Mouse (Mus musculus) forebrain, embryonic 16.5 days (tissue): ENCODE data around the gene Lrrfip2. TPM values are rescaled to one million over a fixed set of nuclear protein-coding genes. Genes with fewer than 3 reads are reported as not detected.

Experiments used
- ATAC-seq: fragments of 200-750 bp; cut with Nextera tagmentation; 2 replicates; pipeline ENCODE4 v1.8.0; 2017; ENCODE audit warnings: mild to moderate bottlenecking, moderate library complexity
- H3K27ac ChIP-seq: fragments of 300-500 bp; sonication (generic); 2 replicates; pipeline ENCODE4 v1.5.1; 2014; ENCODE audit warnings: low read length, control low read depth
- H3K27me3 ChIP-seq: fragments of 300-500 bp; sonication (generic); replicated peaks from 2 replicates; pipeline ENCODE4 v1.6.1; 2014; ENCODE audit warnings: low read length; ENCODE audit not compliant: control insufficient read depth, insufficient read depth
- H3K36me3 ChIP-seq: fragments of 300-500 bp; sonication (generic); 2 replicates; pipeline ENCODE4 v1.6.1; 2014; ENCODE audit not compliant: control insufficient read depth, insufficient read depth
- H3K4me1 ChIP-seq: fragments of 300-500 bp; sonication (generic); replicated peaks from 2 replicates; pipeline ENCODE4 v1.6.1; 2014; ENCODE audit warnings: low read length; ENCODE audit not compliant: control insufficient read depth, insufficient read depth
- H3K4me2 ChIP-seq: fragments of 300-500 bp; sonication (generic); 2 replicates; pipeline ENCODE4 v1.6.1; 2014; ENCODE audit warnings: mild to moderate bottlenecking, low read length, control low read depth
- H3K4me3 ChIP-seq: fragments of 300-500 bp; sonication (generic); replicated peaks from 2 replicates; pipeline ENCODE4 v1.5.1; 2014; ENCODE audit warnings: mild to moderate bottlenecking, low read length, control low read depth
- H3K9ac ChIP-seq: fragments of 300-500 bp; sonication (generic); replicated peaks from 2 replicates; pipeline ENCODE4 v1.6.1; 2014; ENCODE audit warnings: low read depth, low read length, control low read depth
- H3K9me3 ChIP-seq: fragments of 300-500 bp; sonication (generic); 2 replicates; pipeline ENCODE4 v1.6.1; 2016; ENCODE audit warnings: low read length; ENCODE audit not compliant: control insufficient read depth
- WGBS: fragments of 180-500 bp; shearing (Covaris S2); extraction: QIAGEN DNeasy Blood & Tissue Kit; methylation state at CpG from one replicate; pipeline ENCODE4 v1.1.7; 2014; 5-methylcytosine and 5-hydroxymethylcytosine counted together
- polyA plus RNA-seq: library from polyadenylated mRNA; unstranded; fragments of >200 nt; fragmentation: Nextera tagmentation; extraction: Ambion mirVana; gene quantifications from 2 replicates; pipeline ENCODE4 v1.2.1, GENCODE M21; 2015

The Lrrfip2 gene
- polyA plus RNA-seq, 1 experiment from 2014 or later = 43.2 TPM

GRCm38 (mm10) chr9:111197712-111198111, 80.3 kb downstream of the Lrrfip2 start:
- Histone ChIP-seq H3K27me3 (no peaks in the 10 kb centered on the region), H3K4me1 (no peaks in the 10 kb centered on the region), H3K4me2 (no peak overlapping the region), H3K27ac (no peak overlapping the region), H3K36me3 (no peaks in the 10 kb centered on the region), H3K9me3 (no peaks in the 10 kb centered on the region), H3K4me3 (no peak overlapping the region), H3K9ac (no peak overlapping the region)
- ATAC-seq = no peak
- 94% methylated on average over 4 of the region's 4 CpGs for WGBS

- H3K27me3 ChIP-seq = no peaks in the 10 kb centered on the region
- H3K4me1 ChIP-seq = no peaks in the 10 kb centered on the region
- ATAC-seq = no peak
- H3K27ac ChIP-seq = no peak overlapping the region
- no peak overlapping the region for H3K4me3 ChIP-seq
- H3K36me3 ChIP-seq = no peaks in the 10 kb centered on the region
- no peak overlapping the region for H3K4me2 ChIP-seq
- no peaks in the 10 kb centered on the region for H3K9me3 ChIP-seq
- 81% methylated on average over 1 of the region's 1 CpGs for WGBS
- H3K9ac ChIP-seq = no peak overlapping the region
Observed at GRCm38 (mm10) chr9:111198332-111198731, 80.9 kb downstream of the Lrrfip2 start.

- Histone ChIP-seq H3K36me3 (no peaks in the 10 kb centered on the region), H3K4me3 (no peak overlapping the region), H3K9ac (no peak overlapping the region), H3K4me1 (no peaks in the 10 kb centered on the region), H3K9me3 (no peaks in the 10 kb centered on the region), H3K27ac (no peak overlapping the region), H3K27me3 (no peaks in the 10 kb centered on the region), H3K4me2 (no peak overlapping the region)
- no peak for ATAC-seq
Observed at GRCm38 (mm10) chr9:111200208-111200607, 82.8 kb downstream of the Lrrfip2 start.

- H3K4me3 ChIP-seq = no peak overlapping the region
- ATAC-seq = no peak
Observed at GRCm38 (mm10) chr9:111204601-111205375, 87.4 kb downstream of the Lrrfip2 start.

GRCm38 (mm10) chr9:111207683-111208082, 90.3 kb downstream of the Lrrfip2 start:
- ATAC-seq = no peak
- Histone ChIP-seq H3K4me1 (no peaks in the 10 kb centered on the region), H3K9ac (no peak overlapping the region), H3K4me2 (no peak overlapping the region), H3K27me3 (no peaks in the 10 kb centered on the region), H3K4me3 (no peak overlapping the region), H3K27ac (no peak overlapping the region), H3K36me3 (no peaks in the 10 kb centered on the region), H3K9me3 (no peaks in the 10 kb centered on the region)
- WGBS = 70% methylated on average over 3 of the region's 3 CpGs

More at GRCm38 (mm10) chr9:111204601-111205375, 87.4 kb downstream of the Lrrfip2 start:
- Histone ChIP-seq H3K9me3 (no peaks in the 10 kb centered on the region), H3K27ac (no peak overlapping the region), H3K4me1 (no peaks in the 10 kb centered on the region), H3K9ac (no peak overlapping the region), H3K4me2 (no peak overlapping the region), H3K36me3 (no peaks in the 10 kb centered on the region), H3K27me3 (no peaks in the 10 kb centered on the region)
- 80% methylated on average over 9 of the region's 9 CpGs for WGBS

GRCm38 (mm10) chr9:111208185-111208584, 90.8 kb downstream of the Lrrfip2 start:
- WGBS = 98% methylated on average over 3 of the region's 3 CpGs

GRCm38 (mm10) chr9:111209158-111209699, 91.8 kb downstream of the Lrrfip2 start:
- Histone ChIP-seq H3K9me3 (no peaks in the 10 kb centered on the region), H3K4me2 (no peak overlapping the region), H3K27ac (no peak overlapping the region), H3K4me1 (no peaks in the 10 kb centered on the region), H3K9ac (no peak overlapping the region), H3K36me3 (no peaks in the 10 kb centered on the region), H3K4me3 (no peak overlapping the region), H3K27me3 (no peaks in the 10 kb centered on the region)
- no peak for ATAC-seq
- WGBS = 89% methylated on average over 7 of the region's 7 CpGs

More at GRCm38 (mm10) chr9:111208185-111208584, 90.8 kb downstream of the Lrrfip2 start:
- H3K9ac ChIP-seq = no peak overlapping the region
- H3K4me1 ChIP-seq = no peaks in the 10 kb centered on the region
- ATAC-seq = no peak
- H3K9me3 ChIP-seq = no peaks in the 10 kb centered on the region
- H3K27me3 ChIP-seq = no peaks in the 10 kb centered on the region
- H3K4me3 ChIP-seq = no peak overlapping the region
- no peak overlapping the region for H3K4me2 ChIP-seq
- no peak overlapping the region for H3K27ac ChIP-seq
- H3K36me3 ChIP-seq = no peaks in the 10 kb centered on the region

- 88% methylated on average over 4 of the region's 4 CpGs for WGBS
Observed at GRCm38 (mm10) chr9:111210412-111210811, 93.0 kb downstream of the Lrrfip2 start.

GRCm38 (mm10) chr9:111211122-111212041, 94.0 kb downstream of the Lrrfip2 start:
- Histone ChIP-seq H3K9ac (no peak overlapping the region), H3K4me3 (no peak overlapping the region), H3K9me3 (no peaks in the 10 kb centered on the region), H3K27ac (no peak overlapping the region), H3K4me2 (no peak overlapping the region), H3K36me3 (0 out of 2 replicates have a peak, but pooled peaks cover under 1% of the 10 kb centered on the region), H3K4me1 (no peaks in the 10 kb centered on the region), H3K27me3 (no peaks in the 10 kb centered on the region)
- ATAC-seq = no peak
- 82% methylated on average over 10 of the region's 10 CpGs for WGBS

More at GRCm38 (mm10) chr9:111210412-111210811, 93.0 kb downstream of the Lrrfip2 start:
- Histone ChIP-seq H3K4me2 (no peak overlapping the region), H3K4me1 (no peaks in the 10 kb centered on the region), H3K27ac (no peak overlapping the region), H3K9me3 (no peaks in the 10 kb centered on the region), H3K4me3 (no peak overlapping the region), H3K27me3 (no peaks in the 10 kb centered on the region), H3K36me3 (no peaks in the 10 kb centered on the region), H3K9ac (no peak overlapping the region)
- ATAC-seq = no peak
